Mouse (Mus musculus) ES-Bruce4 (cell line): ENCODE measurements around the gene Amd1.

Experiments
- CTCF ChIP-seq: IDR thresholded peaks from one replicate; pipeline ENCODE4 v1.8.1; 2011; ENCODE audit warnings: low read depth, low read length
- POLR2A ChIP-seq: IDR thresholded peaks from one replicate; pipeline ENCODE4 v1.8.1; 2011; ENCODE audit warnings: low read length; ENCODE audit not compliant: insufficient read depth

DNA sequence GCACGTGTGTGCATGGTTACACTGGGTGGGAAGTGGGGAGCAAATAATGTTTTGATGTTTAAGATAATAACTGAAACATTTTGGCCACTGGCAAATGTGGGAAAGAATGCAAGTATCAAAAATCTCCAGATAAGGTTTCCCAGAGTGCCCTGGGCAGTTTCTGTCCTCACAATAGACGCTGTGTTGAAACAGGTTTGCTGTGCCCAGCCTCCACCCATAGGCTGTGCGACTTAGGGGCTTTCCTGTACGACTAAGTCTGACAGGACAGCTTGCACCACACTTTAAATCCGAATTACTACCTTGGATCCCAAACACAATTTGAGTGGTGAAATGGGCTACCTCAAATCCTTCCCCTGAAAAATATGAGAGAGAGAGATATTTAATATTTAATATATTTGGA is 23.7 kb downstream of the Amd1 start:
- TF ChIP-seq CTCF (no peak), POLR2A (no peak)
